Mouse (Mus musculus): ENCODE data around the gene Lamtor3. TPM values are rescaled to one million over a fixed set of nuclear protein-coding genes. Genes with fewer than 3 reads are reported as not detected.
"Not testable (repeated sequence)": the region's sequence is repeated elsewhere in the genome, so short reads cannot be mapped to it uniquely, and the experiment has no call there.

Gene Lamtor3
- polyA plus RNA-seq, 1 experiment from 2014 or later, result 111 TPM

GRCm38 (mm10) chr3:137952225-137952913 is 34.1 kb downstream of the Lamtor3 start:
- Histone ChIP-seq H3K27me3 (no peaks in the 10 kb centered on the region), H3K27ac (peak overlapping the region; percentile 73), H3K4me1 (peaks cover 27% of the 10 kb centered on the region), H3K36me3 (no peaks in the 10 kb centered on the region), H3K4me2 (no peak overlapping the region), H3K4me3 (replicated peaks) (no peak overlapping the region), H3K9me3 (replicated peaks) (no peaks in the 10 kb centered on the region), H3K9ac (no peak overlapping the region)
- ATAC-seq (replicated peaks; ENCODE audit: low FRiP score), result peak; percentile 76
- WGBS, result 55% methylated on average over 4 of the region's 4 CpGs

- H3K4me3 ChIP-seq (replicated peaks), result no peak overlapping the region
- no peaks in the 10 kb centered on the region for H3K36me3 ChIP-seq
- H3K9ac ChIP-seq, result no peak overlapping the region
- H3K9me3 ChIP-seq (replicated peaks), result no peaks in the 10 kb centered on the region
- H3K27ac ChIP-seq, result no peak overlapping the region; the same call in 1 of the 2 replicates
- 70% methylated on average over 14 of the region's 14 CpGs for WGBS
- H3K4me2 ChIP-seq, result no peak overlapping the region
- peak; percentile 40; the same call in 1 of the 2 replicates for ATAC-seq (replicated peaks; ENCODE audit: low FRiP score)
- no peaks in the 10 kb centered on the region for H3K27me3 ChIP-seq
- H3K4me1 ChIP-seq, result peaks cover 27% of the 10 kb centered on the region
Observed at GRCm38 (mm10) chr3:137952914-137953880, 34.9 kb downstream of the Lamtor3 start.

GRCm38 (mm10) chr3:137954256-137954916 is 36.1 kb downstream of the Lamtor3 start:
- 68% methylated on average over 23 of the region's 23 CpGs for WGBS
- Histone ChIP-seq H3K27ac (no peak overlapping the region), H3K9me3 (replicated peaks) (no peaks in the 10 kb centered on the region), H3K4me1 (peaks cover 27% of the 10 kb centered on the region), H3K4me3 (replicated peaks) (no peak overlapping the region), H3K27me3 (no peaks in the 10 kb centered on the region), H3K9ac (no peak overlapping the region), H3K36me3 (no peaks in the 10 kb centered on the region), H3K4me2 (no peak overlapping the region)
- no peak for ATAC-seq (replicated peaks; ENCODE audit: low FRiP score)

- ATAC-seq (replicated peaks; ENCODE audit: low FRiP score), result 0 out of 2 replicates have a peak, but pooled peaks have one; percentile 52
- Histone ChIP-seq H3K36me3 (no peaks in the 10 kb centered on the region), H3K9me3 (replicated peaks) (no peaks in the 10 kb centered on the region), H3K4me1 (peaks cover 27% of the 10 kb centered on the region), H3K4me3 (replicated peaks) (peak overlapping the region; percentile 17), H3K27me3 (no peaks in the 10 kb centered on the region), H3K9ac (no peak overlapping the region), H3K4me2 (peak overlapping the region; percentile 52), H3K27ac (no peak overlapping the region)
- 17% methylated on average over 16 of the region's 16 CpGs for WGBS
Observed at GRCm38 (mm10) chr3:137955560-137956081, 37.3 kb downstream of the Lamtor3 start.

GRCm38 (mm10) chr3:137957864-137958263 is 39.6 kb downstream of the Lamtor3 start:
- 90% methylated on average over 9 of the region's 9 CpGs for WGBS
- no peaks in the 10 kb centered on the region for H3K27me3 ChIP-seq
- ATAC-seq (replicated peaks; ENCODE audit: low FRiP score), result no peak
- H3K27ac ChIP-seq, result no peak overlapping the region
- H3K4me2 ChIP-seq, result no peak overlapping the region
- no peaks in the 10 kb centered on the region for H3K9me3 ChIP-seq (replicated peaks)
- H3K4me3 ChIP-seq (replicated peaks), result no peak overlapping the region
- no peaks in the 10 kb centered on the region for H3K36me3 ChIP-seq
- peaks cover 15% of the 10 kb centered on the region for H3K4me1 ChIP-seq
- H3K9ac ChIP-seq, result no peak overlapping the region

- Histone ChIP-seq H3K4me2 (no peak overlapping the region), H3K27me3 (no peaks in the 10 kb centered on the region), H3K4me1 (peaks cover 10% of the 10 kb centered on the region), H3K9ac (no peak overlapping the region), H3K27ac (no peak overlapping the region), H3K9me3 (replicated peaks) (no peaks in the 10 kb centered on the region), H3K4me3 (replicated peaks) (no peak overlapping the region), H3K36me3 (no peaks in the 10 kb centered on the region)
- WGBS, result 92% methylated on average over 4 of the region's 4 CpGs
- no peak for ATAC-seq (replicated peaks; ENCODE audit: low FRiP score)
Observed at GRCm38 (mm10) chr3:137958352-137958751, 40.0 kb downstream of the Lamtor3 start.

GRCm38 (mm10) chr3:137959456-137959855 is 41.1 kb downstream of the Lamtor3 start:
- Histone ChIP-seq H3K36me3 (no peaks in the 10 kb centered on the region), H3K4me3 (replicated peaks) (no peak overlapping the region), H3K4me1 (peaks cover 8% of the 10 kb centered on the region), H3K9ac (no peak overlapping the region), H3K27me3 (no peaks in the 10 kb centered on the region), H3K4me2 (no peak overlapping the region), H3K27ac (no peak overlapping the region), H3K9me3 (replicated peaks) (no peaks in the 10 kb centered on the region)
- no peak for ATAC-seq (replicated peaks; ENCODE audit: low FRiP score)
- 83% methylated on average over 4 of the region's 4 CpGs for WGBS

GRCm38 (mm10) chr3:137961736-137962385 is 43.6 kb downstream of the Lamtor3 start:
- no peak overlapping the region for H3K4me3 ChIP-seq (replicated peaks)
- no peaks in the 10 kb centered on the region for H3K36me3 ChIP-seq
- H3K27me3 ChIP-seq, result no peaks in the 10 kb centered on the region
- no peak overlapping the region for H3K9ac ChIP-seq
- 59% methylated on average over 8 of the region's 8 CpGs for WGBS
- ATAC-seq (replicated peaks; ENCODE audit: low FRiP score), result no peak
- no peak overlapping the region for H3K27ac ChIP-seq
- H3K9me3 ChIP-seq (replicated peaks), result no peaks in the 10 kb centered on the region
- H3K4me1 ChIP-seq, result no peaks in the 10 kb centered on the region
- no peak overlapping the region for H3K4me2 ChIP-seq

GRCm38 (mm10) chr3:137963508-137963907 is 45.2 kb downstream of the Lamtor3 start:
- ATAC-seq (replicated peaks; ENCODE audit: low FRiP score), result no peak
- 79% methylated on average over 8 of the region's 8 CpGs for WGBS
- H3K9me3 ChIP-seq (replicated peaks), result no peaks in the 10 kb centered on the region
- no peaks in the 10 kb centered on the region for H3K27me3 ChIP-seq
- no peak overlapping the region for H3K9ac ChIP-seq
- no peak overlapping the region for H3K27ac ChIP-seq
- no peaks in the 10 kb centered on the region for H3K36me3 ChIP-seq
- no peak overlapping the region for H3K4me2 ChIP-seq
- no peaks in the 10 kb centered on the region for H3K4me1 ChIP-seq
- H3K4me3 ChIP-seq (replicated peaks), result no peak overlapping the region

- H3K27ac ChIP-seq; H3K4me1 ChIP-seq; H3K36me3 ChIP-seq; H3K9me3 ChIP-seq (replicated peaks); H3K4me3 ChIP-seq (replicated peaks); H3K27me3 ChIP-seq; H3K9ac ChIP-seq; H3K4me2 ChIP-seq; ATAC-seq (replicated peaks; ENCODE audit: low FRiP score): not testable (repeated sequence)
- WGBS, result 76% methylated on average over 1 of the region's 1 CpGs
Observed at GRCm38 (mm10) chr3:137964014-137964413, 45.7 kb downstream of the Lamtor3 start.

GRCm38 (mm10) chr3:137968105-137968819 is 50.0 kb downstream of the Lamtor3 start:
- no peak for ATAC-seq (replicated peaks; ENCODE audit: low FRiP score)
- Histone ChIP-seq H3K9me3 (replicated peaks) (no peaks in the 10 kb centered on the region), H3K27ac (no peak overlapping the region), H3K36me3 (no peaks in the 10 kb centered on the region), H3K27me3 (no peaks in the 10 kb centered on the region), H3K9ac (no peak overlapping the region), H3K4me1 (peaks cover 13% of the 10 kb centered on the region), H3K4me3 (replicated peaks) (no peak overlapping the region), H3K4me2 (no peak overlapping the region)
- 88% methylated on average over 14 of the region's 14 CpGs for WGBS
